Comparison of ENCODE assay signal across 27 mouse cellular contexts in the genomic region with DNA sequence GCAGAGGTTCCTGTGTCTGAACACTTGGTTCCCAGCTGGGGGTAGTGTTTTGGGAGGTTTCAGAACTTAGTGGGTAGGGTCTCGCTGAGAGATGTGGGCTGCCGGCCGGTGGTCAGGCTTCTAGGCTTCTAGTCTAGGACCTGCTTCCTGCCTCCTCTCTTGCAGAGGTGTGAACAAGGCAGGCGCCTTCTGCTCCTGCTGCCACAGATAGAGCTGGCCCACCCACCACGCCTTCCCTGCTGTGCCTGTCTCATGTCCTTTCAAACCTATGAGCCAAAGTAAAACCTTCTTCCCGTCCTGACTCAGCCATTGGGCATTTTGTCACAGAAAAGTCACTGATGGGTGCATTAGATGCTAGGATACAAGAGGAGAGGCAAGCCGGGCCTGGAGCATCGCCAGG. TPM values are rescaled to one million over a fixed set of nuclear protein-coding genes. Genes with fewer than 3 reads are reported as not detected.
DNase-seq lines count a peak whose midpoint lies in the region; ATAC-seq and TF ChIP-seq lines count a peak whose summit lies in the region.
"Had no signal": no experiment of that assay in that cellular context is flagged by ENCODE, and none has a peak within 500 bp of the region (broad histone marks: within the 10 kb centered on the region; RNA-seq: fewer than 3 reads in every experiment).

No protein-coding gene starts in this region.

- no peak overlapping the region for H3K9ac ChIP-seq in liver, embryonic 12.5 days
- H3K9ac ChIP-seq: forebrain, embryonic 15.5 days; heart, embryonic 15.5 days; liver, embryonic 13.5 days; lung, embryonic 14.5 days; neural tube, embryonic 13.5 days had no signal

- intact Hi-C loops in gastrocnemius, postnatal 14 days (cut with DNase I; ENCODE audit: low total_unique reads), result no loop called here
- intact Hi-C loops in gastrocnemius, adult 2 months (cut with DNase I), result no loop called here
- intact Hi-C loops in left cerebral cortex, postnatal 4 days (cut with DNase I), result no loop called here
- intact Hi-C loops in left cerebral cortex, postnatal 10 days (cut with DNase I), result no loop called here

- H3K9me3 ChIP-seq in liver, embryonic 12.5 days (replicated peaks), result no peaks in the 10 kb centered on the region
- H3K9me3 ChIP-seq: embryonic facial prominence, embryonic 10.5 days; forebrain, embryonic 15.5 days; heart, embryonic 15.5 days; limb, embryonic 13.5 days; liver, embryonic 13.5 days; megakaryocyte, embryonic 14.5 days; neural tube, embryonic 13.5 days had no signal

- H3K4me3 ChIP-seq in gastrocnemius, adult 2 months, result no peak overlapping the region
- H3K4me3 ChIP-seq in liver, embryonic 12.5 days, result no peak overlapping the region
- H3K4me3 ChIP-seq: embryonic facial prominence, embryonic 10.5 days; forebrain, embryonic 15.5 days; heart, embryonic 15.5 days; limb, embryonic 13.5 days; liver, embryonic 13.5 days; megakaryocyte, embryonic 14.5 days; myocyte; neural tube, embryonic 13.5 days had no signal

- WGBS in liver, embryonic 12.5 days (ENCODE audit: insufficient replicate concordance), result 46% methylated on average over 8 of the region's 8 CpGs

- H3K36me3 ChIP-seq in liver, embryonic 12.5 days, result no peaks in the 10 kb centered on the region
- H3K36me3 ChIP-seq: embryonic facial prominence, embryonic 10.5 days; forebrain, embryonic 15.5 days; heart, embryonic 15.5 days; limb, embryonic 13.5 days; liver, embryonic 13.5 days; neural tube, embryonic 13.5 days had no signal

- H3K27me3 ChIP-seq in liver, embryonic 12.5 days (replicated peaks), result peaks cover 16% of the 10 kb centered on the region; the same call in 1 of the 2 replicates
- H3K27me3 ChIP-seq: forebrain, embryonic 15.5 days; heart, embryonic 15.5 days; liver, embryonic 13.5 days; neural tube, embryonic 13.5 days had no signal

- H3K27ac ChIP-seq in gastrocnemius, adult 2 months, result no peak overlapping the region
- H3K27ac ChIP-seq in liver, embryonic 12.5 days, result no peak overlapping the region
- H3K27ac ChIP-seq: embryonic facial prominence, embryonic 10.5 days; forebrain, embryonic 15.5 days; heart, embryonic 15.5 days; limb, embryonic 13.5 days; liver, embryonic 13.5 days; neural tube, embryonic 13.5 days had no signal

- H3K4me2 ChIP-seq in liver, embryonic 12.5 days, result no peak overlapping the region
- H3K4me2 ChIP-seq: forebrain, embryonic 15.5 days; heart, embryonic 15.5 days; limb, embryonic 13.5 days; liver, embryonic 13.5 days; lung, embryonic 14.5 days; neural tube, embryonic 13.5 days had no signal

- ATAC-seq in liver, embryonic 12.5 days, result no peak
- ATAC-seq: forebrain, embryonic 15.5 days; hindbrain, embryonic 16.5 days; intestine, embryonic 16.5 days had no signal

- peaks cover 10% of the 10 kb centered on the region for H3K4me1 ChIP-seq in liver, embryonic 12.5 days

- TF ChIP-seq CTCF in gastrocnemius, adult 2 months (IDR thresholded peaks at IDR 0.05), result no peak

- peak; percentile 36 for DNase-seq in gastrocnemius, postnatal 14 days
- no peak for DNase-seq in gastrocnemius, adult 2 months
- peak; percentile 50 for DNase-seq in left cerebral cortex, postnatal 4 days
- no peak for DNase-seq in left cerebral cortex, postnatal 10 days (ENCODE audit: extremely low spot score in 1 of 2, low spot score in 2 of 2)
- DNase-seq in R1 (ENCODE audit: low read depth, low spot score), result peak; percentile 35
- no peak for DNase-seq in lung, postnatal 14 days
- DNase-seq: adrenal gland, adult 8-10 months; cerebellum, adult 9-10 months; kidney, adult 9 months; kidney, postnatal 14 days; liver, embryonic 13.5 days; lung, embryonic 14.5 days; lung, postnatal 36 days; midbrain, embryonic 14.5 days; right cerebral cortex, adult 18-20 months; right cerebral cortex, postnatal 4 days; thymus, postnatal 25 days had no signal

RNA-seq across cellular contexts. Expression of a gene that starts 22.1 kb away (rescaled TPM):
- under 1 TPM; 0.29 to 0.47 TPM for total RNA-seq in gastrocnemius, postnatal 14 days (2021)
- total RNA-seq in gastrocnemius, adult 2 months (2021), result under 1 TPM; 0.23 to 0.84 TPM
- 10 to 100 TPM; 16.5 to 18.5 TPM for total RNA-seq in left cerebral cortex, postnatal 4 days (2021)
- 10 to 100 TPM; 15.2 to 15.8 TPM for total RNA-seq in left cerebral cortex, postnatal 10 days (2021)
- 0.23 and 0.57 TPM in 2 replicates for polyA plus RNA-seq in liver, embryonic 12.5 days (2016; fragmentation: Nextera tagmentation; extraction: Ambion mirVana)

Comparison
In these comparisons a context has a peak if more than half of its experiments do, and no peak if none do; other contexts are left out.
1. DNase-seq: peak in gastrocnemius, postnatal 14 days (single experiment), left cerebral cortex, postnatal 4 days (single experiment) and R1 (single experiment); none in gastrocnemius, adult 2 months (single experiment), left cerebral cortex, postnatal 10 days (0 of 2) and lung, postnatal 14 days (single experiment).
2. RNA of a gene that starts 22.1 kb away (total RNA-seq): 16.5 to 18.5 TPM in left cerebral cortex, postnatal 4 days and 15.2 to 15.8 TPM in left cerebral cortex, postnatal 10 days; 0.23 to 0.84 TPM in gastrocnemius, adult 2 months and 0.29 to 0.47 TPM in gastrocnemius, postnatal 14 days; every median in the first group is over 4 times any median in the second.